Mouse (Mus musculus) brain, adult 2 months (tissue): ENCODE measurements at regions not wholly inside any gene's neighbourhood (a gene's known extent, or its start where the extent isn't known, plus 50 kb on each side); places are given as distances from the start of the nearest gene placed in this dataset.

Experiments used
- DNase-seq: peaks from one replicate; pipeline ENCODE4 v3.0.0; 2011; ENCODE audit warnings: low read depth, low spot score

- no peak for DNase-seq
These were observed 79.6 kb upstream of the Sem1 start for GRCm38 (mm10) chr6:6657928-6658500.

GRCm38 (mm10) chr6:6660072-6660471, 81.6 kb upstream of the Sem1 start:
- no peak for DNase-seq

GRCm38 (mm10) chr6:6666762-6667161, 88.3 kb upstream of the Sem1 start:
- DNase-seq = peak; percentile 46

- DNase-seq = no peak
These were observed 110.8 kb upstream of the Sem1 start for GRCm38 (mm10) chr6:6689241-6689640.

GRCm38 (mm10) chr6:6690188-6690587, 111.7 kb upstream of the Sem1 start:
- DNase-seq = no peak

- peak; percentile 49 for DNase-seq
These were observed 113.8 kb upstream of the Sem1 start for GRCm38 (mm10) chr6:6692056-6692770.

GRCm38 (mm10) chr6:6695742-6696430, 117.4 kb upstream of the Sem1 start:
- no peak for DNase-seq

GRCm38 (mm10) chr6:6697418-6697979, 119.0 kb upstream of the Sem1 start:
- no peak for DNase-seq

- DNase-seq = peak; percentile 32
These were observed 128.3 kb upstream of the Sem1 start for GRCm38 (mm10) chr6:6706729-6707128.

GRCm38 (mm10) chr6:6709057-6709456, 130.6 kb upstream of the Sem1 start:
- no peak for DNase-seq

- no peak for DNase-seq
These were observed 132.9 kb upstream of the Dlx6 start for GRCm38 (mm10) chr6:6730259-6730658.

- no peak for DNase-seq
These were observed 117.7 kb upstream of the Dlx6 start for GRCm38 (mm10) chr6:6745394-6745793.

- DNase-seq = no peak
These were observed 84.0 kb upstream of the Dlx6 start for GRCm38 (mm10) chr6:6779157-6779556.

- DNase-seq = peak; percentile 58
These were observed 81.6 kb upstream of the Dlx6 start for GRCm38 (mm10) chr6:6781556-6781955.

GRCm38 (mm10) chr6:6785939-6786490, 77.1 kb upstream of the Dlx6 start:
- DNase-seq = no peak

- DNase-seq = no peak
These were observed 75.6 kb upstream of the Dlx6 start for GRCm38 (mm10) chr6:6787490-6787889.

GRCm38 (mm10) chr6:6794320-6795018, 68.7 kb upstream of the Dlx6 start:
- no peak for DNase-seq

- no peak for DNase-seq
These were observed 62.8 kb upstream of the Dlx6 start for GRCm38 (mm10) chr6:6800377-6800776.

- DNase-seq = no peak
These were observed 61.4 kb upstream of the Dlx6 start for GRCm38 (mm10) chr6:6801563-6802259.
